Mouse (Mus musculus) gastrocnemius, postnatal 10 days (tissue): ENCODE results near the gene Pate2. TPM values are rescaled to one million over a fixed set of nuclear protein-coding genes. Genes with fewer than 3 reads are reported as not detected.

Source experiments
- DNase-seq: peaks from one replicate; pipeline ENCODE4 v3.0.0; 2021; ENCODE audit warnings: mixed read lengths
- long read RNA-seq, 2 experiments: library from polyadenylated mRNA; stranded (forward); transcript quantifications; one replicate each; pipeline ENCODE4 v2.0.0; 2021
- total RNA-seq, 2 experiments: library from RNA; stranded (reverse); gene quantifications; 2 replicates each; pipeline ENCODE4 v1.2.3; 2021

The Pate2 gene
- total RNA-seq: under 1 TPM; 0.23 to 0.52 TPM
- long read RNA-seq, experiment 1: 0 reads
- long read RNA-seq, experiment 2: 0 reads

- peak; percentile 86 for DNase-seq
Observed at GRCm38 (mm10) chr9:35569571-35570534, at the start of gene Pate2, which contains the start of gene Hyls1. Gene Pate2 (plus strand): TSS chr9:35570284. Gene Hyls1 (minus strand): TSS chr9:35570398.

GRCm38 (mm10) chr9:35520631-35521348 lies 49.3 kb upstream of the Pate2 start:
- no peak for DNase-seq

- no peak for DNase-seq
Observed at GRCm38 (mm10) chr9:35522241-35522640, 47.8 kb upstream of the Pate2 start.

GRCm38 (mm10) chr9:35522821-35523515 lies 47.1 kb upstream of the Pate2 start:
- no peak for DNase-seq

GRCm38 (mm10) chr9:35523541-35523940 lies 46.5 kb upstream of the Pate2 start:
- no peak for DNase-seq

GRCm38 (mm10) chr9:35523941-35524411 lies 46.1 kb upstream of the Pate2 start:
- peak; percentile 69 for DNase-seq

GRCm38 (mm10) chr9:35529141-35529540 lies 40.9 kb upstream of the Pate2 start:
- DNase-seq: no peak

- no peak for DNase-seq
Observed at GRCm38 (mm10) chr9:35529796-35530195, 40.3 kb upstream of the Pate2 start.

GRCm38 (mm10) chr9:35533266-35533665 lies 36.8 kb upstream of the Pate2 start:
- no peak for DNase-seq

- DNase-seq: peak; percentile 35
Observed at GRCm38 (mm10) chr9:35535110-35535509, 35.0 kb upstream of the Pate2 start.

- DNase-seq: no peak
Observed at GRCm38 (mm10) chr9:35535876-35536275, 34.2 kb upstream of the Pate2 start.

- DNase-seq: no peak
Observed at GRCm38 (mm10) chr9:35539001-35539750, 30.9 kb upstream of the Pate2 start.

GRCm38 (mm10) chr9:35541024-35541423 lies 29.1 kb upstream of the Pate2 start:
- DNase-seq: no peak

GRCm38 (mm10) chr9:35541488-35541887 lies 28.6 kb upstream of the Pate2 start:
- peak; percentile 89 for DNase-seq

- no peak for DNase-seq
Observed at GRCm38 (mm10) chr9:35541941-35542340, 28.1 kb upstream of the Pate2 start.

- DNase-seq: no peak
Observed at GRCm38 (mm10) chr9:35543099-35543860, 26.8 kb upstream of the Pate2 start.

- DNase-seq: no peak
Observed at GRCm38 (mm10) chr9:35544666-35545065, 25.4 kb upstream of the Pate2 start.

GRCm38 (mm10) chr9:35545704-35546103 lies 24.4 kb upstream of the Pate2 start:
- no peak for DNase-seq

GRCm38 (mm10) chr9:35546745-35547144 lies 23.3 kb upstream of the Pate2 start:
- no peak for DNase-seq

GRCm38 (mm10) chr9:35548455-35548854 lies 21.6 kb upstream of the Pate2 start:
- DNase-seq: no peak
